Mouse (Mus musculus) heart, postnatal 0 days (tissue): ENCODE measurements at regions not wholly inside any gene's neighbourhood (a gene's known extent, or its start where the extent isn't known, plus 50 kb on each side); places are given as distances from the start of the nearest gene placed in this dataset.

ENCODE experiments used
- ATAC-seq: fragments of 200-750 bp; cut with Nextera tagmentation; 2 replicates; pipeline ENCODE4 v1.8.0; 2017; ENCODE audit warnings: low read depth, moderate number of reproducible peaks, moderate library complexity; ENCODE audit not compliant: insufficient read depth
- DNase-seq: peaks from one replicate; pipeline ENCODE4 v3.0.0-alpha.2; 2016; ENCODE audit warnings: low spot score
- H3K27ac ChIP-seq: fragments of 300-500 bp; sonication (generic); 2 replicates; pipeline ENCODE4 v1.5.1; 2014; ENCODE audit warnings: low read depth, mild to moderate bottlenecking
- H3K27me3 ChIP-seq: fragments of 300-500 bp; sonication (generic); 2 replicates; pipeline ENCODE4 v1.6.1; 2014; ENCODE audit warnings: low read length, mixed read lengths; ENCODE audit not compliant: control insufficient read depth, insufficient read depth
- H3K36me3 ChIP-seq: fragments of 300-500 bp; sonication (generic); replicated peaks from 2 replicates; pipeline ENCODE4 v1.6.1; 2014; ENCODE audit warnings: low read length, mixed read lengths; ENCODE audit not compliant: control insufficient read depth, insufficient read depth
- H3K4me1 ChIP-seq: fragments of 300-500 bp; sonication (generic); 2 replicates; pipeline ENCODE4 v1.6.1; 2014; ENCODE audit warnings: antibody characterized with exemption; ENCODE audit not compliant: control insufficient read depth, insufficient read depth
- H3K4me2 ChIP-seq: fragments of 300-500 bp; sonication (generic); 2 replicates; pipeline ENCODE4 v1.6.1; 2014; ENCODE audit warnings: low read depth, mild to moderate bottlenecking, low read length, moderate library complexity
- H3K4me3 ChIP-seq: fragments of 300-500 bp; sonication (generic); 2 replicates; pipeline ENCODE4 v1.5.1; 2014; ENCODE audit warnings: low read depth, low read length
- H3K9ac ChIP-seq: fragments of 300-500 bp; sonication (generic); replicated peaks from 2 replicates; pipeline ENCODE4 v1.6.1; 2014; ENCODE audit warnings: low read depth, low read length, mixed read lengths
- H3K9me3 ChIP-seq: fragments of 300-500 bp; sonication (generic); replicated peaks from 2 replicates; pipeline ENCODE4 v1.6.1; 2016; ENCODE audit warnings: low read length; ENCODE audit not compliant: control insufficient read depth
- CTCF ChIP-seq: IDR thresholded peaks from 2 replicates; pipeline ENCODE4 v1.5.1; 2016; ENCODE audit warnings: antibody characterized with exemption, control low read depth, low read depth
- EP300 ChIP-seq: IDR thresholded peaks from 2 replicates; pipeline ENCODE4 v1.6.1; 2016; ENCODE audit warnings: antibody characterized with exemption, low read depth
- WGBS: fragments of 180-500 bp; shearing (Covaris S2); extraction: QIAGEN DNeasy Blood & Tissue Kit; methylation state at CpG from one replicate; pipeline ENCODE4 v1.1.7; 2014; 5-methylcytosine and 5-hydroxymethylcytosine counted together

- no peaks in the 10 kb centered on the region for H3K9me3 ChIP-seq
- DNase-seq (no peak), ATAC-seq (no peak)
- no peak overlapping the region for H3K27ac ChIP-seq
- no peaks in the 10 kb centered on the region for H3K4me1 ChIP-seq
- no peak overlapping the region for H3K4me3 ChIP-seq
- 65% methylated on average over 5 of the region's 5 CpGs for WGBS
- TF ChIP-seq CTCF (no peak), EP300 (no peak)
- no peak overlapping the region for H3K9ac ChIP-seq
- no peaks in the 10 kb centered on the region for H3K36me3 ChIP-seq
- no peaks in the 10 kb centered on the region for H3K27me3 ChIP-seq
- no peak overlapping the region for H3K4me2 ChIP-seq
Measured at GRCm38 (mm10) chr16:46613062-46613818, 114.9 kb upstream of the Nectin3 start.

- Histone ChIP-seq H3K9ac (no peak overlapping the region), H3K36me3 (no peaks in the 10 kb centered on the region), H3K4me3 (no peak overlapping the region), H3K4me2 (no peak overlapping the region), H3K4me1 (no peaks in the 10 kb centered on the region), H3K27ac (no peak overlapping the region), H3K27me3 (no peaks in the 10 kb centered on the region), H3K9me3 (no peaks in the 10 kb centered on the region)
- no peak for ATAC-seq
- TF ChIP-seq CTCF (no peak), EP300 (no peak)
- no peak for DNase-seq
Measured at GRCm38 (mm10) chr16:46605879-46606203, 107.5 kb upstream of the Nectin3 start.

GRCm38 (mm10) chr16:46605001-46605878, 106.9 kb upstream of the Nectin3 start:
- Histone ChIP-seq H3K4me1 (no peaks in the 10 kb centered on the region), H3K4me2 (no peak overlapping the region), H3K27ac (no peak overlapping the region), H3K27me3 (no peaks in the 10 kb centered on the region), H3K36me3 (no peaks in the 10 kb centered on the region), H3K4me3 (no peak overlapping the region), H3K9me3 (no peaks in the 10 kb centered on the region), H3K9ac (no peak overlapping the region)
- 64% methylated on average over 11 of the region's 11 CpGs for WGBS
- DNase-seq, result no peak
- TF ChIP-seq EP300, result no peak
- no peak for TF ChIP-seq CTCF
- no peak for ATAC-seq

- Histone ChIP-seq H3K9ac (no peak overlapping the region), H3K9me3 (no peaks in the 10 kb centered on the region), H3K27me3 (no peaks in the 10 kb centered on the region), H3K27ac (no peak overlapping the region), H3K4me1 (no peaks in the 10 kb centered on the region), H3K4me3 (no peak overlapping the region), H3K36me3 (no peaks in the 10 kb centered on the region), H3K4me2 (no peak overlapping the region)
- DNase-seq (no peak), ATAC-seq (no peak)
- no peak for TF ChIP-seq CTCF
- no peak for TF ChIP-seq EP300
- WGBS, result 33% methylated on average over 8 of the region's 8 CpGs
Measured at GRCm38 (mm10) chr16:46592618-46593253, 94.4 kb upstream of the Nectin3 start.

GRCm38 (mm10) chr16:46587056-46587455, 88.7 kb upstream of the Nectin3 start:
- H3K4me3 ChIP-seq, result no peak overlapping the region
- H3K4me1 ChIP-seq, result peaks cover 12% of the 10 kb centered on the region
- H3K27ac ChIP-seq, result no peak overlapping the region
- no peak overlapping the region for H3K9ac ChIP-seq
- TF ChIP-seq EP300 (no peak), CTCF (no peak)
- 3% methylated on average over 1 of the region's 1 CpGs for WGBS
- no peaks in the 10 kb centered on the region for H3K9me3 ChIP-seq
- no peaks in the 10 kb centered on the region for H3K36me3 ChIP-seq
- no peak overlapping the region for H3K4me2 ChIP-seq
- DNase-seq (no peak), ATAC-seq (no peak)
- no peaks in the 10 kb centered on the region for H3K27me3 ChIP-seq
